Mouse (Mus musculus): ENCODE results near the gene Slc22a20. TPM values are rescaled to one million over a fixed set of nuclear protein-coding genes. Genes with fewer than 3 reads are reported as not detected.

The Slc22a20 gene
- polyA plus RNA-seq, 1 experiment from 2014 or later: not detected

GRCm38 (mm10) chr19:5950218-5950617 is 35.7 kb downstream of the Slc22a20 start:
- H3K27ac ChIP-seq (ENCODE audit: low read length): no peak overlapping the region
- H3K4me2 ChIP-seq (ENCODE audit: low read depth, low read length): no peak overlapping the region
- H3K36me3 ChIP-seq (ENCODE audit: control insufficient read depth, insufficient read depth): peaks cover 24% of the 10 kb centered on the region
- H3K27me3 ChIP-seq (ENCODE audit: control insufficient read depth, insufficient read depth, low read length): no peaks in the 10 kb centered on the region
- no peaks in the 10 kb centered on the region for H3K9me3 ChIP-seq (replicated peaks; ENCODE audit: control insufficient read depth, low read length)
- 90% methylated on average over 11 of the region's 11 CpGs for WGBS
- H3K4me3 ChIP-seq (ENCODE audit: low read length): no peak overlapping the region
- peaks cover 39% of the 10 kb centered on the region for H3K4me1 ChIP-seq (ENCODE audit: control insufficient read depth, insufficient read depth, low read length)
- H3K9ac ChIP-seq (ENCODE audit: low read length): no peak overlapping the region
- no peak for ATAC-seq (replicated peaks; ENCODE audit: extremely low read depth, insufficient read depth, low FRiP score)

GRCm38 (mm10) chr19:5945891-5946290 is 40.1 kb downstream of the Slc22a20 start:
- H3K27me3 ChIP-seq (ENCODE audit: control insufficient read depth, insufficient read depth, low read length): no peaks in the 10 kb centered on the region
- no peak for ATAC-seq (replicated peaks; ENCODE audit: extremely low read depth, insufficient read depth, low FRiP score)
- H3K27ac ChIP-seq (ENCODE audit: low read length): peak overlapping the region; percentile 80
- peaks cover 28% of the 10 kb centered on the region for H3K36me3 ChIP-seq (ENCODE audit: control insufficient read depth, insufficient read depth)
- no peak overlapping the region for H3K4me3 ChIP-seq (ENCODE audit: low read length)
- H3K9ac ChIP-seq (ENCODE audit: low read length): peak overlapping the region; percentile 35; the same call in 1 of the 2 replicates
- H3K4me2 ChIP-seq (ENCODE audit: low read depth, low read length): 0 out of 2 replicates have a peak overlapping the region, but pooled peaks have one; percentile 7
- WGBS: 41% methylated on average over 8 of the region's 8 CpGs
- H3K4me1 ChIP-seq (ENCODE audit: control insufficient read depth, insufficient read depth, low read length): peaks cover 32% of the 10 kb centered on the region
- no peaks in the 10 kb centered on the region for H3K9me3 ChIP-seq (replicated peaks; ENCODE audit: control insufficient read depth, low read length)

- WGBS: 36% methylated on average over 7 of the region's 7 CpGs
- peak; percentile 77 for ATAC-seq (replicated peaks; ENCODE audit: extremely low read depth, insufficient read depth, low FRiP score)
- Histone ChIP-seq H3K4me2 (ENCODE audit: low read depth, low read length) (peak overlapping the region; percentile 12), H3K4me3 (ENCODE audit: low read length) (no peak overlapping the region), H3K27ac (ENCODE audit: low read length) (peak overlapping the region; percentile 80), H3K36me3 (ENCODE audit: control insufficient read depth, insufficient read depth) (peaks cover 23% of the 10 kb centered on the region), H3K9ac (ENCODE audit: low read length) (no peak overlapping the region), H3K27me3 (ENCODE audit: control insufficient read depth, insufficient read depth, low read length) (no peaks in the 10 kb centered on the region), H3K4me1 (ENCODE audit: control insufficient read depth, insufficient read depth, low read length) (peaks cover 34% of the 10 kb centered on the region), H3K9me3 (replicated peaks; ENCODE audit: control insufficient read depth, low read length) (no peaks in the 10 kb centered on the region)
Observed at GRCm38 (mm10) chr19:5945027-5945426, 40.9 kb downstream of the Slc22a20 start.

DNA sequence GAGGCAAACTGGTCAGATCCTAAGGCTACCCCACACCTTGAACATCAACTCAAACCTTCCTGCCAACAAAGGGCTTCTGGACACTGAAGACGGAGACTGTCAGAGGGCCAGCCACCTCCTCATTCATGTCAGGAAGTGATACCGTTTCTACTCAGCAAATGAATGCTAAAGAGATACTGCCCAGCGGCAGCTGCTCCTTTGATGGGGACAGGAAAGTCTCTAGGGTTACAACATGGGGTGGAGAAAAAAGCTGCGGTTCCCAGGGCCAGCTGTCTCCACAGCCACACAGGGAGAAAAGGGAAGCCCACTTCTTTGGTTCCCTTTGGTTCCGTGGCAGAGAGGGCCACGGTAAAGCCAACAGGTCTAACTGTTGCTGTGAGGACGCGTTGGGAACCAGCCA is 41.8 kb downstream of the Slc22a20 start:
- H3K4me3 ChIP-seq (ENCODE audit: low read length): no peak overlapping the region
- H3K27me3 ChIP-seq (ENCODE audit: control insufficient read depth, insufficient read depth, low read length): no peaks in the 10 kb centered on the region
- H3K9ac ChIP-seq (ENCODE audit: low read length): no peak overlapping the region
- H3K36me3 ChIP-seq (ENCODE audit: control insufficient read depth, insufficient read depth): peaks cover 19% of the 10 kb centered on the region
- H3K27ac ChIP-seq (ENCODE audit: low read length): peak overlapping the region; percentile 80
- peaks cover 38% of the 10 kb centered on the region for H3K4me1 ChIP-seq (ENCODE audit: control insufficient read depth, insufficient read depth, low read length)
- no peak for ATAC-seq (replicated peaks; ENCODE audit: extremely low read depth, insufficient read depth, low FRiP score)
- no peaks in the 10 kb centered on the region for H3K9me3 ChIP-seq (replicated peaks; ENCODE audit: control insufficient read depth, low read length)
- H3K4me2 ChIP-seq (ENCODE audit: low read depth, low read length): no peak overlapping the region
- WGBS: 44% methylated on average over 8 of the region's 8 CpGs

GRCm38 (mm10) chr19:5943404-5943803 is 42.5 kb downstream of the Slc22a20 start:
- no peak overlapping the region for H3K27ac ChIP-seq (ENCODE audit: low read length)
- no peak overlapping the region for H3K4me2 ChIP-seq (ENCODE audit: low read depth, low read length)
- peaks cover 13% of the 10 kb centered on the region for H3K36me3 ChIP-seq (ENCODE audit: control insufficient read depth, insufficient read depth)
- no peak overlapping the region for H3K4me3 ChIP-seq (ENCODE audit: low read length)
- ATAC-seq (replicated peaks; ENCODE audit: extremely low read depth, insufficient read depth, low FRiP score): no peak
- H3K4me1 ChIP-seq (ENCODE audit: control insufficient read depth, insufficient read depth, low read length): peaks cover 38% of the 10 kb centered on the region
- H3K27me3 ChIP-seq (ENCODE audit: control insufficient read depth, insufficient read depth, low read length): no peaks in the 10 kb centered on the region
- H3K9me3 ChIP-seq (replicated peaks; ENCODE audit: control insufficient read depth, low read length): no peaks in the 10 kb centered on the region
- H3K9ac ChIP-seq (ENCODE audit: low read length): no peak overlapping the region
- 88% methylated on average over 15 of the region's 15 CpGs for WGBS

DNA sequence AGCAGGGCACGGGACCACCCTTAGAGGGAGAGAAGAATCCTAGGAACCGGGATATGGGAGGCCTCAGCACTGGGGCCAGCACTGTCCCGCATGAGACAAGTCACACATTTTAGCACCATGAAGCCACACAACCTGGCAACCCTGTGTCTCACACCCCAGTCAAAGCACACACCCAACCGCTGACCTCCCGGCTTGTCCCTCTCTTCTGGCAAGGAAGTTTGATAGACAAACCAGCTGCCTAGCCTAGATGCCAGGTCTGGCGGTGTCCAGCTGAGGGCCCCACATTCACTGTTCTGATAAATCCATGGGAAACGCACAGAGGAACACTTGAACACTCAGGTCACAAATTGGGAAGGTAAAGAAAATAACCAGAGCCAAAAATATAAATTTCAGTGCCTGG is 43.4 kb downstream of the Slc22a20 start:
- Histone ChIP-seq H3K9ac (ENCODE audit: low read length) (no peak overlapping the region), H3K27ac (ENCODE audit: low read length) (peak overlapping the region; percentile 9; the same call in 1 of the 2 replicates), H3K9me3 (replicated peaks; ENCODE audit: control insufficient read depth, low read length) (no peaks in the 10 kb centered on the region), H3K4me1 (ENCODE audit: control insufficient read depth, insufficient read depth, low read length) (peaks cover 46% of the 10 kb centered on the region), H3K4me3 (ENCODE audit: low read length) (no peak overlapping the region), H3K36me3 (ENCODE audit: control insufficient read depth, insufficient read depth) (peaks cover 12% of the 10 kb centered on the region), H3K4me2 (ENCODE audit: low read depth, low read length) (no peak overlapping the region), H3K27me3 (ENCODE audit: control insufficient read depth, insufficient read depth, low read length) (no peaks in the 10 kb centered on the region)
- 70% methylated on average over 7 of the region's 7 CpGs for WGBS
- no peak for ATAC-seq (replicated peaks; ENCODE audit: extremely low read depth, insufficient read depth, low FRiP score)

GRCm38 (mm10) chr19:5940656-5941055 is 45.3 kb downstream of the Slc22a20 start:
- peaks cover 42% of the 10 kb centered on the region for H3K4me1 ChIP-seq (ENCODE audit: control insufficient read depth, insufficient read depth, low read length)
- H3K9ac ChIP-seq (ENCODE audit: low read length): no peak overlapping the region
- no peaks in the 10 kb centered on the region for H3K27me3 ChIP-seq (ENCODE audit: control insufficient read depth, insufficient read depth, low read length)
- H3K36me3 ChIP-seq (ENCODE audit: control insufficient read depth, insufficient read depth): peaks cover 8% of the 10 kb centered on the region; the same call in 1 of the 2 replicates
- 80% methylated on average over 10 of the region's 10 CpGs for WGBS
- H3K4me2 ChIP-seq (ENCODE audit: low read depth, low read length): no peak overlapping the region
- ATAC-seq (replicated peaks; ENCODE audit: extremely low read depth, insufficient read depth, low FRiP score): no peak
- H3K27ac ChIP-seq (ENCODE audit: low read length): peak overlapping the region; percentile 59
- no peaks in the 10 kb centered on the region for H3K9me3 ChIP-seq (replicated peaks; ENCODE audit: control insufficient read depth, low read length)
- H3K4me3 ChIP-seq (ENCODE audit: low read length): no peak overlapping the region

- H3K36me3 ChIP-seq (ENCODE audit: control insufficient read depth, insufficient read depth): peaks cover 8% of the 10 kb centered on the region; the same call in 1 of the 2 replicates
- H3K27me3 ChIP-seq (ENCODE audit: control insufficient read depth, insufficient read depth, low read length): no peaks in the 10 kb centered on the region
- H3K4me3 ChIP-seq (ENCODE audit: low read length): no peak overlapping the region
- peaks cover 42% of the 10 kb centered on the region for H3K4me1 ChIP-seq (ENCODE audit: control insufficient read depth, insufficient read depth, low read length)
- 45% methylated on average over 4 of the region's 4 CpGs for WGBS
- ATAC-seq (replicated peaks; ENCODE audit: extremely low read depth, insufficient read depth, low FRiP score): peak; percentile 47; the same call in 1 of the 2 replicates
- H3K27ac ChIP-seq (ENCODE audit: low read length): peak overlapping the region; percentile 59
- H3K9ac ChIP-seq (ENCODE audit: low read length): no peak overlapping the region
- H3K9me3 ChIP-seq (replicated peaks; ENCODE audit: control insufficient read depth, low read length): no peaks in the 10 kb centered on the region
- no peak overlapping the region for H3K4me2 ChIP-seq (ENCODE audit: low read depth, low read length)
Observed at GRCm38 (mm10) chr19:5940173-5940572, 45.8 kb downstream of the Slc22a20 start.

- H3K27me3 ChIP-seq (ENCODE audit: control insufficient read depth, insufficient read depth, low read length): no peaks in the 10 kb centered on the region
- no peaks in the 10 kb centered on the region for H3K9me3 ChIP-seq (replicated peaks; ENCODE audit: control insufficient read depth, low read length)
- no peak overlapping the region for H3K4me3 ChIP-seq (ENCODE audit: low read length)
- H3K4me1 ChIP-seq (ENCODE audit: control insufficient read depth, insufficient read depth, low read length): peaks cover 42% of the 10 kb centered on the region
- peak overlapping the region; percentile 17 for H3K27ac ChIP-seq (ENCODE audit: low read length)
- H3K4me2 ChIP-seq (ENCODE audit: low read depth, low read length): no peak overlapping the region
- WGBS: 75% methylated on average over 5 of the region's 5 CpGs
- no peak for ATAC-seq (replicated peaks; ENCODE audit: extremely low read depth, insufficient read depth, low FRiP score)
- no peak overlapping the region for H3K9ac ChIP-seq (ENCODE audit: low read length)
- H3K36me3 ChIP-seq (ENCODE audit: control insufficient read depth, insufficient read depth): peaks cover 8% of the 10 kb centered on the region; the same call in 1 of the 2 replicates
Observed at GRCm38 (mm10) chr19:5939715-5940114, 46.2 kb downstream of the Slc22a20 start.

All from heart, embryonic 16.5 days (tissue).